Mouse (Mus musculus) myocyte (in vitro differentiated cells): ENCODE measurements around the gene Apoo. TPM values are rescaled to one million over a fixed set of nuclear protein-coding genes. Genes with fewer than 3 reads are reported as not detected.
A peak's percentile ranks its signal among the peaks of the same experiment; 100 is the strongest.
"Not testable (repeated sequence)": the region's sequence is repeated elsewhere in the genome, so short reads cannot be mapped to it uniquely, and the experiment has no call there.

Experiments
- H3K27me3 ChIP-seq: one replicate; pipeline ENCODE4 v1.6.1; 2011; ENCODE audit not compliant: control insufficient read depth, insufficient read depth, insufficient read length
- H3K36me3 ChIP-seq: one replicate; pipeline ENCODE4 v1.6.1; 2011; ENCODE audit not compliant: control insufficient read depth, insufficient read depth
- H3K4me2 ChIP-seq: one replicate; pipeline ENCODE4 v1.6.1; 2011; ENCODE audit warnings: low read depth, control low read depth
- H3K4me3 ChIP-seq: one replicate; pipeline ENCODE4 v1.5.1; 2011; ENCODE audit warnings: mild to moderate bottlenecking, control low read depth, moderate library complexity
- H3K79me2 ChIP-seq: one replicate; pipeline ENCODE4 v1.6.1; 2011; ENCODE audit not compliant: control insufficient read depth, insufficient read depth
- H3ac ChIP-seq: one replicate; pipeline ENCODE4 v1.6.1; 2011; ENCODE audit not compliant: control insufficient read depth, insufficient read length
- CEBPB ChIP-seq: IDR thresholded peaks from 2 replicates; pipeline ENCODE4 v1.6.1; 2011; ENCODE audit warnings: mild to moderate bottlenecking, moderate library complexity; ENCODE audit not compliant: poor library complexity, insufficient read depth, severe bottlenecking
- E2F4 ChIP-seq: IDR thresholded peaks from one replicate; pipeline ENCODE4 v1.6.1; 2011; ENCODE audit warnings: mild to moderate bottlenecking, control low read depth, moderate library complexity; ENCODE audit not compliant: insufficient read depth
- MAX ChIP-seq: IDR thresholded peaks from one replicate; pipeline ENCODE4 v1.6.1; 2011; ENCODE audit warnings: low read depth, mild to moderate bottlenecking, control low read depth
- MYOD1 ChIP-seq, 3 experiments: IDR thresholded peaks; one replicate each; pipeline ENCODE4 v1.6.1; 2011; ENCODE audit warnings: control low read depth in 2 of 3, low read depth in 2 of 3, mild to moderate bottlenecking in 2 of 3, moderate library complexity in 1 of 3; ENCODE audit not compliant: insufficient read length in 2 of 3, control insufficient read depth in 1 of 3
- MYOG ChIP-seq, 3 experiments: IDR thresholded peaks; one replicate each; pipeline ENCODE4 v1.6.1; 2011; ENCODE audit warnings: control low read depth in 2 of 3, low read depth in 2 of 3, mild to moderate bottlenecking in 2 of 3; ENCODE audit not compliant: insufficient read length in 2 of 3, control insufficient read depth in 1 of 3, insufficient read depth in 1 of 3
- POLR2A ChIP-seq: IDR thresholded peaks from one replicate; pipeline ENCODE4 v1.6.1; 2011; ENCODE audit warnings: low read depth, mild to moderate bottlenecking, control low read depth, moderate library complexity; ENCODE audit not compliant: insufficient read length
- POLR2AphosphoS2 ChIP-seq: IDR thresholded peaks from one replicate; pipeline ENCODE4 v1.6.1; 2011; ENCODE audit warnings: low read depth, control low read depth; ENCODE audit not compliant: insufficient read length
- REST ChIP-seq: IDR thresholded peaks from one replicate; pipeline ENCODE4 v1.6.1; 2011; ENCODE audit warnings: mild to moderate bottlenecking, control low read depth, moderate library complexity; ENCODE audit not compliant: insufficient read depth, insufficient read length
- SRF ChIP-seq: IDR thresholded peaks from one replicate; pipeline ENCODE4 v1.6.1; 2011; ENCODE audit warnings: low read depth; ENCODE audit not compliant: control insufficient read depth, insufficient read length
- TCF12 ChIP-seq: IDR thresholded peaks from one replicate; pipeline ENCODE4 v1.6.1; 2011; ENCODE audit warnings: mild to moderate bottlenecking, control low read depth; ENCODE audit not compliant: poor library complexity, insufficient read depth, severe bottlenecking
- TCF3 ChIP-seq: IDR thresholded peaks from one replicate; pipeline ENCODE4 v1.6.1; 2011; ENCODE audit warnings: low read depth, control low read depth; ENCODE audit not compliant: insufficient read length
- USF1 ChIP-seq: IDR thresholded peaks from one replicate; pipeline ENCODE4 v1.6.1; 2011; ENCODE audit warnings: low read depth, mild to moderate bottlenecking, control low read depth, moderate library complexity
- polyA plus RNA-seq: library from polyadenylated mRNA; unstranded; fragments of >200 nt; fragmentation: generic; extraction: Trizol; gene quantifications from one replicate; pipeline ENCODE4 v1.2.1, GENCODE M21; 2012; ENCODE audit warnings: missing spikeins

Apoo gene
- polyA plus RNA-seq: 45.9 TPM

DNA sequence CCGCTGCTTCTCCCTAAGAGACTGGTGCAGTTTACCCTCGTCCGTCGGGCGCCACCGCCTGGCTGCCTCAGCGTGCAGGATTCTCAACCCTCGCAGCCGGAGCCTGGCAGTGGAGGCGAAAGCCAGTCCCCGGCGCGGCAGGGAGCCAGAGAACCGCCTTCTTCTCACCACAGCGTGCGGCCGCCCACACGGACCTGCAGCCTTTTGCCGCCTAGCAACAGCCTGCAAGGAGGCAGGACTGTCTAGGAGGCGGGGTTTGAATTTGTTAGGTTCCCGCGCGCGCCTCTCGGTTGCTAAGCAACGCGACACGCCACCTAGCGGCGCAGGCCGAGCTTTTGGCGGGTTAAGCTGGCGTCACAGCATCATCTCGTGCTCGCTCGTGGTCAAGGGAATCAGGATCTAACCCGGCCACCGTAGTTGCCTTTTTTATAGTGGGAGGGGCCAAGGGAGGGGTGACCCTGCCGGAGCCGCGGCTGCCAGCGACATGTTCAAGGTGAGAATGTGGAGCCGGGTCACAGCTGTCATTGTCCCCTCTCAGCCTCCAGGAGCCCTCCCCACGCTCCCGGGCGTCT is at the start of gene Apoo, which contains the start of gene Fam90a1b:
TSS of gene Apoo (plus strand) at position 448 of the 572 bp plus-strand sequence.
TSS of gene Fam90a1b (minus strand) at position 108 of the 572 bp plus-strand sequence.
- TF ChIP-seq MAX (no peak), TCF3 (no peak), SRF (peak; percentile 38), CEBPB (no peak), TCF12 (no peak), POLR2AphosphoS2 (peak; percentile 39), USF1 (no peak), MYOD1 (IDR thresholded peaks at IDR 0.05; ENCODE audit: control insufficient read depth in 1 of 3, insufficient read length in 2 of 3, low read depth in 2 of 3) (peak in 1 of 3 experiments; percentile 13), REST (no peak), E2F4 (peak; percentile 83), POLR2A (peak; percentile 60), MYOG (IDR thresholded peaks at IDR 0.05; ENCODE audit: control insufficient read depth in 1 of 3, insufficient read depth in 1 of 3, insufficient read length in 2 of 3, low read depth in 2 of 3) (peak in 1 of 3 experiments; percentile 11)
- peaks cover 9% of the 10 kb centered on the region for H3K27me3 ChIP-seq
- peaks cover 10% of the 10 kb centered on the region for H3K79me2 ChIP-seq
- peak within 1 kb of the TSS; percentile 45 for H3K4me3 ChIP-seq
- no peak within 1 kb of the TSS for H3ac ChIP-seq
- H3K36me3 ChIP-seq: no peaks in the 10 kb centered on the region
- H3K4me2 ChIP-seq: peak within 1 kb of the TSS; percentile 73

DNA sequence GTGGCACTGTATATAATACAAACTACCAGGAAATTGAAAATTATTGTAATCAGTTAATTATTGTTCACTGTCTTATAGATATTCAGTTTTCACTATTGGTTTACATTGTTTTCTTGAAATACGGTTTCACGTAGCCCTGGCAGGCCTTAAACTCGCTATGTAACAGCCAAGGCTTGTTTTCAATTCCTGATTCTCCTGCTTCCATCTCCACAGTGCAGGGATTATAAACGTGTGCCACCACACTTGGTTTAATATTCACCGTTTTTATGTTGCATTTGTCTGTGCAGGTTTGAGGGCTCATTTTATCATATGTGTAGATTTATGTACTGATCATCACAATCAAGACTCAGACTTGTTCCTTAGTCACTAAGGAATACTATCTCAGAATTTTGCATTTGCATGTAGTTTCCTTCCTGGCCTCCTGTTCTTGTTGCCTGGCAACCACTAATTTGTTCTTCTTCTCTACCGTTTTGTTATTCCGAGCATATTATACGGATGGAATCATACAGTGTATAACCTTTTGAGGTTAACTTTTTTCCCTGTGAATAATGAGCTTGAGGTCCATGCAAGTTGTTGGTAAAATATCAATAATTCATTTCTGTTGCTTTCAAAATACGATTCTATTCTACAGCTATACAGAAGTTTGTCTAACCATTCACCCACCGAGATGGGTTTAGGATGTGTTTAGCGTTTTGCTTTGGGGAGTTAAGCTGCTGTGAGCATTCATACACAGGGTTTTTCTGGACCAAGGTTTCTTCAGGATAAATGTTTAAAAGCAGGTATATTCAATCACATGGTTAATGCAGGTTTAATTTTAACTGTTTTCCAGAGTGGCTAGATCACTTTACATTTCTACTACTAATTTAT is 45.6 kb upstream of the Apoo start:
- TF ChIP-seq CEBPB (no peak), MYOG (IDR thresholded peaks at IDR 0.05; ENCODE audit: control insufficient read depth in 1 of 3, insufficient read depth in 1 of 3, insufficient read length in 2 of 3, low read depth in 2 of 3) (no peak), POLR2AphosphoS2 (no peak), E2F4 (no peak), MYOD1 (IDR thresholded peaks at IDR 0.05; ENCODE audit: control insufficient read depth in 1 of 3, insufficient read length in 2 of 3, low read depth in 2 of 3) (no peak), USF1 (no peak), TCF3 (no peak), SRF (no peak)
- Histone ChIP-seq H3K4me2 (no peak overlapping the region), H3ac (no peak overlapping the region), H3K4me3 (no peak overlapping the region), H3K79me2 (no peaks in the 10 kb centered on the region), H3K36me3 (no peaks in the 10 kb centered on the region), H3K27me3 (peaks cover 19% of the 10 kb centered on the region)

DNA sequence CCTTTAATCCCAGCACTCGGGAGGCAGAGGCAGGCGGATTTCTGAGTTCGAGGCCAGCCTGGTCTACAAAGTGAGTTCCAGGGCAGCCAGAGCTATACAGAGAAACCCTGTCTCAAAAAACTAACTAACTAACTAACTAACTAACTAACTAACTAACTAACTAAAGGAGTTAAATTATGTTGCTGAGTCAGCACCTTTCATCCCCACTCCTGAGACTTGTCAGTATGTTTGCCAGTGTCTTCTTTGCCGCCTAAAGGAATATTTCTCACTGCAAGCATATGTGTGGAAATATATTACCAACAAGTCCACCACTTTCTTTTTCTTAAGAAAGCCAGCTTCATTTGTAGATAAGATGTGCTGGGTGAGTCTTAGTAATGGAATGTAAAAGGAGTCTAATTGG is 23.3 kb upstream of the Apoo start:
- H3K4me3 ChIP-seq, H3K36me3 ChIP-seq, H3K27me3 ChIP-seq, H3ac ChIP-seq, H3K4me2 ChIP-seq, H3K79me2 ChIP-seq: not testable (repeated sequence)

GRCm38 (mm10) chrX:94365381-94365925 is 1.5 kb upstream of the Apoo start:
- H3K27me3 ChIP-seq: peaks cover 9% of the 10 kb centered on the region

More at GRCm38 (mm10) chrX:94365381-94365925, 1.5 kb upstream of the Apoo start:
- Histone ChIP-seq H3ac (no peak overlapping the region), H3K36me3 (no peaks in the 10 kb centered on the region), H3K79me2 (peaks cover 10% of the 10 kb centered on the region), H3K4me2 (no peak overlapping the region), H3K4me3 (no peak overlapping the region)
- TF ChIP-seq SRF (no peak), TCF3 (no peak), CEBPB (no peak), MAX (no peak), MYOD1 (IDR thresholded peaks at IDR 0.05; ENCODE audit: control insufficient read depth in 1 of 3, insufficient read length in 2 of 3, low read depth in 2 of 3) (no peak), REST (no peak), USF1 (no peak), POLR2AphosphoS2 (no peak), MYOG (IDR thresholded peaks at IDR 0.05; ENCODE audit: control insufficient read depth in 1 of 3, insufficient read depth in 1 of 3, insufficient read length in 2 of 3, low read depth in 2 of 3) (no peak), E2F4 (no peak)
